Mouse (Mus musculus): ENCODE measurements at regions not wholly inside any gene's neighbourhood (a gene's known extent, or its start where the extent isn't known, plus 50 kb on each side); places are given as distances from the start of the nearest gene placed in this dataset.

- TF ChIP-seq POLR2A (IDR thresholded peaks at IDR 0.05; ENCODE audit: extremely low read depth, insufficient read depth, low read length) (no peak), CTCF (IDR thresholded peaks at IDR 0.05; ENCODE audit: extremely low read depth, insufficient read depth, low read length) (no peak)
Measured at GRCm38 (mm10) chr1:193421414-193421813, 51.3 kb upstream of the Camk1g start.

Data from cortical plate, adult 2 months (tissue).